Mouse (Mus musculus) thymus, adult 2 months (tissue): ENCODE data around the gene Babam1. TPM values are rescaled to one million over a fixed set of nuclear protein-coding genes. Genes with fewer than 3 reads are reported as not detected.
A peak's percentile ranks its signal among the peaks of the same experiment; 100 is the strongest.

Source experiments
- DNase-seq: peaks from one replicate; pipeline ENCODE4 v3.0.0; 2021
- H3K27ac ChIP-seq: fragments of 200-500 bp; 2 replicates; pipeline ENCODE4 v1.5.1; 2012; ENCODE audit warnings: low read length, control low read depth; ENCODE audit not compliant: control insufficient read depth, insufficient read depth
- H3K27me3 ChIP-seq: fragments of 200-500 bp; 2 replicates; pipeline ENCODE4 v1.6.1; 2012; ENCODE audit warnings: mild to moderate bottlenecking, low read length, moderate library complexity, mixed read lengths; ENCODE audit not compliant: control insufficient read depth, insufficient read depth
- H3K36me3 ChIP-seq: fragments of 200-500 bp; 2 replicates; pipeline ENCODE4 v1.6.1; 2012; ENCODE audit warnings: mild to moderate bottlenecking, low read length, moderate library complexity; ENCODE audit not compliant: control insufficient read depth, insufficient read depth
- H3K4me1 ChIP-seq: fragments of 200-500 bp; replicated peaks from 2 replicates; pipeline ENCODE4 v1.6.1; 2012; ENCODE audit warnings: low read length; ENCODE audit not compliant: control insufficient read depth, insufficient read depth
- H3K4me3 ChIP-seq: fragments of 200-500 bp; 2 replicates; pipeline ENCODE4 v1.5.1; 2012; ENCODE audit warnings: mild to moderate bottlenecking, low read length, control low read depth, moderate library complexity; ENCODE audit not compliant: control insufficient read depth, insufficient read depth
- CTCF ChIP-seq: fragments of 200-500 bp; IDR thresholded peaks from 2 replicates; pipeline ENCODE4 v1.5.1; 2012; ENCODE audit warnings: mild to moderate bottlenecking, control low read depth, low read length, moderate library complexity, borderline replicate concordance; ENCODE audit not compliant: control insufficient read depth, poor library complexity, insufficient read depth; ENCODE audit errors: extremely low read depth
- POLR2A ChIP-seq: fragments of 200-500 bp; IDR thresholded peaks from 2 replicates; pipeline ENCODE4 v1.6.1; 2012; ENCODE audit warnings: mild to moderate bottlenecking, low read length, control low read depth, moderate library complexity; ENCODE audit not compliant: control insufficient read depth, poor library complexity, insufficient read depth; ENCODE audit errors: extremely low read depth
- WGBS: fragments of 180-500 bp; shearing (Covaris S2); methylation state at CpG from one replicate; pipeline ENCODE4 v1.1.7; 2018; 5-methylcytosine and 5-hydroxymethylcytosine counted together
- polyA plus RNA-seq: library from polyadenylated mRNA; depleted of rRNA; stranded (reverse); fragments of >200 nt; gene quantifications from 2 replicates; pipeline ENCODE4 v1.2.3, GENCODE M21; 2012

Gene Babam1
- polyA plus RNA-seq, 1 experiment = 219 TPM

DNA sequence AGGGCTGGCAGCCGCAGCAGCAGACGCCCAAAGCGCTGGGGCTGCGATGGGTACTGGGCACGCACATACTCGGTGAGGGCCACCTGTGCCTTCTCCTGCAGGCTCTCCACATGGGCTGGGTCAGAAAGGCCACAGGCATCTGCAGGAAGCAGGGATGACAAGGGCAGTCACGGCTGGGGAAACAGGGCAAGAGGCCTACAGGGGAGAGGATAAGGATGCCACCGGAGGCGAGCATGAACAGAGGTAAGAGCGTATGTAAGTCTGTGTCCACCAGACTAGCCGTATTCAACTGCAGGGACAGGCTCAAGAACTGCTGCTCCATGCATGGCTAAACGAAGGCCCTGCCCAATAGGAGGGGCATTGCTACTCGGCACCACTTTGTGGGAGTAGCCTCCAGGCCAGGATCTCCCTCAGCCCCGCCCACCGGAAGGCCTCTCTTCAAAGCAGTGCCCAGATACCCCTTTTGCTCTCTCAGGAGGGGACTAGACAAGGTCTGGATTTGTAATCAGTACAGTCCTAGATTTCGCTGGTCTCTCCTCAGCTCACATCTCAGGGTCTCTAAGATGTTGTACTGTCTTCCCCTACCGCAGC lies 21.9 kb upstream of the Babam1 start:
- Histone ChIP-seq H3K27ac (no peak overlapping the region), H3K36me3 (no peaks in the 10 kb centered on the region), H3K4me3 (no peak overlapping the region), H3K27me3 (no peaks in the 10 kb centered on the region; the same call in 1 of the 2 replicates), H3K4me1 (peaks cover 18% of the 10 kb centered on the region)
- WGBS = 92% methylated on average over 17 of the region's 17 CpGs
- TF ChIP-seq CTCF = no peak
- no peak for TF ChIP-seq POLR2A
- DNase-seq = no peak

DNA sequence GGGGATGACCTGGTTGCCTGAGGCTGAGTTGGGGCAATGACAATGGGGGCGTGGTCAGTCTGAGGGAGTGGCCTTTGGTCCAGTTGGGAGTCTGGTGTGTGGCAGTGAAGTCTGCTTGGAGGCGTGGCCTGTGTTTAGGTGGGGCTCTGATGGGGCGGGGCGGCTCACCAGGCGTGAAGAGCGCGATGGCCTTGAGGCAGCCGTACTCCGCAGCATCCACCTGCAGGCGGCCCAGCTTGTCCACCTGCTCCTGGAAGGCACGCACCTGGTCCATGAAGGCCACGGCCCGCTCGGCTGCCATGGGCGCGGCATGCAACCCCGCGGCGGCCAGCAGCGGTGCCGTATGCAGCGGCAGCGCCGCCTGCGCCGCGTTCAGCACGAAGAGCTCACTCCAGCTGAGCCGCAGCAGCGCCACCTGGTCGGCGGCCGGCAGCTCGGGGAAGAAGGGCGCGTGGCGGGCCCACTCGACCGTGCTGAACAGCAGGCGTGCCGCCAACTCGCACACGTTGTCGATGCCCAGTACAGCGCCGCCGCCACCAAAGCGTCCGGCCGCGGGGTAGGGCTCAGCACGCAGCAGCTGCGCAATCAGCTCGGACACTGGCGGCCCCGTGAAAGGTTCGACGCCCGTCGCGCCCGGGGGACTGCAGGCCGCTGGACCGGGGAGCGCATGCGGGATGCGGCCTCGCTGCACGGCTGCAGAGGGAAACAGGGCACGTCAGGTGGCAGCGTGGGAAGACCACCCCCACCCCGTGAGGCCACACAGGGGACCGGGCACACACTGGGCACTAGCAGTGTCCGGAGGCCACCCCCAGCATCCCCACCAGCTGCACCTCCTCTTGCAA lies 20.9 kb upstream of the Babam1 start:
- no peak overlapping the region for H3K27ac ChIP-seq
- H3K36me3 ChIP-seq = no peaks in the 10 kb centered on the region
- peaks cover 9% of the 10 kb centered on the region; the same call in 1 of the 2 replicates for H3K27me3 ChIP-seq
- peak; percentile 46 for DNase-seq
- 36% methylated on average over 74 of the region's 74 CpGs for WGBS
- TF ChIP-seq CTCF = no peak
- no peak for TF ChIP-seq POLR2A
- H3K4me1 ChIP-seq = peaks cover 21% of the 10 kb centered on the region
- H3K4me3 ChIP-seq = peak overlapping the region; percentile 29

DNA sequence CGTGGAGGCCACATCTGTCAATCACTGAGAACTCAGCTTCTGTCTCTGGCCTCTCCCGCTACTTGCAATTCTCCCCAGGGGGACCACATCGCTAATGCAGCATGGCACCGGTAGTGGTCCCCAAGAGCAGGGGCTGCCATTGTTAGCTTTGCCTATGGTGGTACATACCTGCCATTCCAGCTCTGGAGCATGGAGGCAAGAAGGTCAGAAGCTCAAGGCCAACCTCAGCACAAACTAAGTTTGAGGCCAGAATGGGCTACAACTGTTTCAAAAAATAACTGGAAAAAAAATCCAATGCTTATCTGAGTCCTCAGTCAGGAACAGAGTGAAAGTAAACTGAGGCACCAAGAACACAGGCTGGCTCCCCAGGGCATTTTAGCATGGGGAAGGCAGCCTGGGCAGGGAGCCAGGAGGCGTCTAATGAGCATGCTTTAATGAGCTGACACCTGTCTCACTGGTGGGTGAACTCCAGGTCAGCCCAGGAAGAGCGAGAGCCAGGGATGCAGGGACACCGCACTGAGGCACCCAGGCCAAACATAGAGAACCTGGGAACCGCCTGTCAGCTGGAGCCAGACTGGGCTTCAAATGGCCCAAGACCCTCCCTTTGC lies 20.1 kb upstream of the Babam1 start:
- Histone ChIP-seq H3K4me3 (no peak overlapping the region), H3K36me3 (no peaks in the 10 kb centered on the region), H3K4me1 (peaks cover 28% of the 10 kb centered on the region), H3K27me3 (peaks cover 16% of the 10 kb centered on the region; the same call in 1 of the 2 replicates), H3K27ac (no peak overlapping the region)
- WGBS = 79% methylated on average over 8 of the region's 8 CpGs
- no peak for DNase-seq
- TF ChIP-seq CTCF (no peak), POLR2A (no peak)

DNA sequence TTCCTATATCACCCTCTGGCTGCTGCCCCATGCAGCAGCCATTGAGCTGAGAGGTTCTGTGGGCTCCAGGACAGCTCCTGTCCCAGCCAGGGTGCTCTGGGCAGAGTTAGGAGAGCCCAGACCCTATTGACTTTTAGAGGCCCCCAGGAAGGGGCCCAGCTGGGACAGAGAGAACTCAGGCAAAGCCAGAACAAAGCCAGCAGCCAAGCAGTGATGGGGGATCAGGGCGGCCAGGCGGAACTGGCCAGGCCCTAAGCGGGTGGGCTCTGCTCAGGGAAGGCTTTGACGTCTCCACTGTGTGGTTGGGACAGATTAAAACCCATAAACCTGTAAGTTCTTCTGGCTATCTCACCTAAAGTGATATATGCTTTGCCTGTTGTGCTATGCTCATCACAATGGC lies 17.7 kb upstream of the Babam1 start:
- no peak overlapping the region for H3K27ac ChIP-seq
- TF ChIP-seq POLR2A (no peak), CTCF (no peak)
- 93% methylated on average over 4 of the region's 4 CpGs for WGBS
- H3K4me1 ChIP-seq = peaks cover 29% of the 10 kb centered on the region
- no peaks in the 10 kb centered on the region for H3K36me3 ChIP-seq
- no peak for DNase-seq
- no peak overlapping the region for H3K4me3 ChIP-seq
- peaks cover 16% of the 10 kb centered on the region; the same call in 1 of the 2 replicates for H3K27me3 ChIP-seq

DNA sequence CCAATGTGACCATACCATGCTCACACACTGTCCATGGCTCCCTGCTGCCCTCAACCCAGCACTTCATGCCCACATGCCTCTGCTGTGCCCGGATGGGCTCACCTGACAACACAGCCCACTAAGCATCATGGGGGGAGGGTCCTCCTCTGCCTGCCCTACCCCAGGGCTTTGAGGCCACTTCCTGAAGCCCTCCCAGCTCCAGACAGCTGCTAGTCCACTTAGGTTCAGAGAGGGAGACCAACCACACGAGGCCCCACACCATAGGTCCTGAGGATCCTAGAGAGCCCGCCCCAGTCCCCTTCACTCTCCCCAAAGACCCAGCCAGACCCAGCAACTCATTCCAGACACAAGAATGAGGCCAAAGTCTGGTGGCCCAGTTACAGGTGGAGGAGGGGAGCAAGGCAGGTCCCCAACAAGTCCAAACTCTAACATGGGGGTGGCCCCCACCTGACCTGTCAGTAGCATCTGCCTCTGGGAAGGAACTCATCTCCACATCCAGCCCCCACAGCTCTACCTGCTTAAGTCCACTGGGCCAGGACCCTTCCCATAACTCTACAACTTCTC lies 17.1 kb upstream of the Babam1 start:
- peaks cover 16% of the 10 kb centered on the region; the same call in 1 of the 2 replicates for H3K27me3 ChIP-seq
- H3K4me1 ChIP-seq = peaks cover 29% of the 10 kb centered on the region
- TF ChIP-seq POLR2A (no peak), CTCF (no peak)
- DNase-seq = no peak
- H3K4me3 ChIP-seq = no peak overlapping the region
- no peak overlapping the region for H3K27ac ChIP-seq
- WGBS = 80% methylated on average over 3 of the region's 3 CpGs
- no peaks in the 10 kb centered on the region for H3K36me3 ChIP-seq

DNA sequence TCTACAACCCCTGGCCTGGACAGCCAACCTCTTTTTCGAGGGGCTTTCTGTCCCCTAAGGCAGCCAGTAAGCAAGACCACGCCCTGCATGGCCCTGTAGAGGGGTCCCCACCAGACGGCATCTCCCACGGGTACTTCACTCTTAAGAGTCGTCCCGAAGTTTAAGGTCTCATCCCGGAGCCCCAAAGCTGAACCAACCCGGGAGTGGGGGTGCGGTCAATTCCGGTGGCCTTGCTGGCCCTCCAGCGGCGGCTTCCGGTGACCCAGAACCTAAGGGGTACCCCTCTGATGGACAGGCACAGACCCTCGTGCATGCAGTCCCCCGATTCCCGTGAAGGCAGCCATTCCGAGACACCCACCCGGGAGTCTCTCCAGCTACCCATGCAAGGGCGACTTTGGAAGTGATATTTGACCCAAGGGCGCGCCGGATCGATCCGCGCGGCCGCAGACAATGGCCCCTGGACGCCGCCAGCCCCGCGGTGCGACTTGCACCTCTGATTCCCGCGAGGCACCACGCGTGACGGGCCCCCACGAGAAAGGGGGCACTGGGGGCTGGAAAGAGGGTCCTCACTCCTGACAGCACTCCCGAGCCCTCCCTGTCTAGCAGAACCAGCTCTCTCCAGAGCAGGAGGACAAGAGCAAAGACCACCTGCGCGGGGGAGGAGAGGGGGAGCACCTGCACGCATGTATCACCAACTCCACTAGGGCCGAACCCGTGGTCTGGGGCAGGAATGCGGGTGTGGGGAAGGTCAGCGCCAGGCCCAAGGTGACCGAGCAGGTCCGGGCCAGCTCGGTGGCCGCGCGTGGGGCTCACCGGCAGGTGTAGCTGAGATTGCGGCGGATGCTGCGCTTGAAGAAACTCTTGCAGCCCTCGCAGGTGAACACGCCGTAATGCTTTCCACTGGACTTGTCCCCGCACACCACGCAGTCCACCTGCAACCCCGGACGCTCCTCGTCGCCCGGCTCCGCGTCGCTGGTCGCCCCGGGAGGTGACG lies 16.2 kb upstream of the Babam1 start:
- 14% methylated on average over 72 of the region's 72 CpGs for WGBS
- no peak for DNase-seq
- TF ChIP-seq CTCF (no peak), POLR2A (no peak)
- H3K4me3 ChIP-seq = peak overlapping the region; percentile 57
- peaks cover 16% of the 10 kb centered on the region; the same call in 1 of the 2 replicates for H3K27me3 ChIP-seq
- no peak overlapping the region for H3K27ac ChIP-seq
- no peaks in the 10 kb centered on the region for H3K36me3 ChIP-seq
- peaks cover 26% of the 10 kb centered on the region for H3K4me1 ChIP-seq
